23 mouse cellular contexts compared by ENCODE assay signal in the genomic region with DNA sequence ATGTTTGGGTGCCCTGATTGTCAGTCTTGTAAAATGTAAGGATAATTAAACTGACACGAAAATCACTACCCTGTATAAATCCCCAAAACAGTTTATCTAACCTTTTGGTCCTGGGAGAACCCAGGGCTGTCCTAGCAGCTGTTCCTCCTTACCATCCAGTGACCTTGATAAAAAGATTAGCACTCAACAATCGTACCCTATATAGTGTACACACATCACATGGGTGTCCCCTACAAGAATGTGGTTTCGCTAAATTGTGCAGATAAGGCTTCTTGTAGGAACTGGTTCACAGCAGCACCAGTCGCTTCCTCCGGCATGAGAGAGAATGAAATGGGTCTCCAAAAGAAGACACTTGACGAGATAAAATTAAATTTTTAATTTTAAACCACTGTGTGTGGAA. TPM values are rescaled to one million over a fixed set of nuclear protein-coding genes. Genes with fewer than 3 reads are reported as not detected.
DNase-seq lines count a peak whose midpoint lies in the region; ATAC-seq and TF ChIP-seq lines count a peak whose summit lies in the region.
"Had no signal": no experiment of that assay in that cellular context is flagged by ENCODE, and none has a peak within 500 bp of the region (broad histone marks: within the 10 kb centered on the region; RNA-seq: fewer than 3 reads in every experiment).

No protein-coding gene starts in this region.

- no peaks in the 10 kb centered on the region for H3K27me3 ChIP-seq in midbrain, embryonic 11.5 days (ENCODE audit: control insufficient read depth, insufficient read depth, low read length)
- H3K27me3 ChIP-seq in midbrain, embryonic 16.5 days (ENCODE audit: control insufficient read depth, insufficient read depth, low read depth, low read length): no peaks in the 10 kb centered on the region
- H3K27me3 ChIP-seq in midbrain, embryonic 13.5 days: no peaks in the 10 kb centered on the region
- no peaks in the 10 kb centered on the region for H3K27me3 ChIP-seq in midbrain, postnatal 0 days (ENCODE audit: insufficient read depth, low read length)
- H3K27me3 ChIP-seq in kidney, embryonic 15.5 days: no peaks in the 10 kb centered on the region
- H3K27me3 ChIP-seq: CH12.LX; embryonic facial prominence, embryonic 12.5 days; forebrain, embryonic 13.5 days; forebrain, embryonic 15.5 days; Patski had no signal

- peaks cover 10% of the 10 kb centered on the region; the same call in 1 of the 2 replicates for H3K4me1 ChIP-seq in midbrain, embryonic 11.5 days (ENCODE audit: control insufficient read depth, insufficient read depth, low read length)
- peaks cover 22% of the 10 kb centered on the region for H3K4me1 ChIP-seq in midbrain, embryonic 16.5 days (ENCODE audit: control insufficient read depth, insufficient read depth, low read length)
- H3K4me1 ChIP-seq in midbrain, embryonic 13.5 days (replicated peaks): peaks cover 41% of the 10 kb centered on the region
- no peaks in the 10 kb centered on the region; the same call in 1 of the 2 replicates for H3K4me1 ChIP-seq in midbrain, postnatal 0 days (ENCODE audit: insufficient read depth, low read length)
- peaks cover 14% of the 10 kb centered on the region for H3K4me1 ChIP-seq in kidney, embryonic 15.5 days
- H3K4me1 ChIP-seq: forebrain, embryonic 15.5 days had no signal

- whole genome bisulfite sequencing in midbrain, embryonic 11.5 days: 45% methylated on average over 6 of the region's 6 CpGs
- 52% methylated on average over 6 of the region's 6 CpGs for WGBS in midbrain, embryonic 16.5 days
- WGBS in midbrain, embryonic 13.5 days: 52% methylated on average over 6 of the region's 6 CpGs
- WGBS in midbrain, postnatal 0 days: 59% methylated on average over 6 of the region's 6 CpGs
- WGBS in kidney, embryonic 15.5 days: 75% methylated on average over 6 of the region's 6 CpGs

- DNase-seq in midbrain, embryonic 11.5 days (ENCODE audit: low spot score, missing footprints): peak; percentile 82
- no peak for DNase-seq in midbrain, postnatal 0 days (ENCODE audit: low spot score)
- DNase-seq: adrenal gland, adult 8-10 months; adrenal gland, postnatal 14 days; adrenal gland, postnatal 36 days; B cell, adult 2 months; cerebellum, adult 11-12 months; cerebellum, adult 2 months; cerebellum, adult 9-10 months; cerebellum, postnatal 10 days; cerebellum, postnatal 25 days had no signal

- H3K9ac ChIP-seq in midbrain, embryonic 11.5 days (ENCODE audit: low read length): no peak overlapping the region
- no peak overlapping the region for H3K9ac ChIP-seq in midbrain, embryonic 16.5 days (ENCODE audit: low read depth, low read length)
- no peak overlapping the region for H3K9ac ChIP-seq in midbrain, embryonic 13.5 days (replicated peaks)
- no peak overlapping the region for H3K9ac ChIP-seq in midbrain, postnatal 0 days (replicated peaks; ENCODE audit: low read length, poor library complexity, severe bottlenecking)
- H3K9ac ChIP-seq in kidney, embryonic 15.5 days: no peak overlapping the region
- H3K9ac ChIP-seq: embryonic facial prominence, embryonic 12.5 days; forebrain, embryonic 13.5 days; forebrain, embryonic 15.5 days had no signal

- peak; percentile 60; the same call in 1 of the 2 replicates for ATAC-seq in midbrain, embryonic 11.5 days (ENCODE audit: low FRiP score)
- no peak for ATAC-seq in midbrain, embryonic 16.5 days
- no peak for ATAC-seq in midbrain, embryonic 13.5 days
- no peak for ATAC-seq in midbrain, postnatal 0 days (ENCODE audit: low FRiP score)
- no peak for ATAC-seq in kidney, embryonic 15.5 days (replicated peaks; ENCODE audit: low FRiP score)
- ATAC-seq: activated CD4-positive, CD25-positive, alpha-beta regulatory T cell, adult 4 months; CD4-positive, CD25-positive, alpha-beta regulatory T cell, adult 4 months; forebrain, embryonic 13.5 days; forebrain, embryonic 15.5 days; Patski had no signal

- no peak overlapping the region for H3K4me3 ChIP-seq in midbrain, embryonic 11.5 days (ENCODE audit: low read depth, low read length)
- H3K4me3 ChIP-seq in midbrain, embryonic 16.5 days (ENCODE audit: low read depth, low read length): no peak overlapping the region
- no peak overlapping the region for H3K4me3 ChIP-seq in midbrain, embryonic 13.5 days (replicated peaks)
- no peak overlapping the region for H3K4me3 ChIP-seq in midbrain, postnatal 0 days (ENCODE audit: low read depth, low read length)
- no peak overlapping the region for H3K4me3 ChIP-seq in kidney, embryonic 15.5 days (replicated peaks)
- H3K4me3 ChIP-seq: embryonic facial prominence, embryonic 10.5 days; embryonic facial prominence, embryonic 12.5 days; forebrain, embryonic 13.5 days; forebrain, embryonic 15.5 days had no signal

- H3K36me3 ChIP-seq in midbrain, embryonic 11.5 days (ENCODE audit: control insufficient read depth, insufficient read depth, low read length): no peaks in the 10 kb centered on the region
- H3K36me3 ChIP-seq in midbrain, embryonic 16.5 days (ENCODE audit: control insufficient read depth, insufficient read depth, low read length): no peaks in the 10 kb centered on the region
- no peaks in the 10 kb centered on the region for H3K36me3 ChIP-seq in midbrain, embryonic 13.5 days
- H3K36me3 ChIP-seq in midbrain, postnatal 0 days (ENCODE audit: insufficient read depth, low read length): no peaks in the 10 kb centered on the region
- H3K36me3 ChIP-seq in kidney, embryonic 15.5 days: no peaks in the 10 kb centered on the region
- H3K36me3 ChIP-seq: embryonic facial prominence, embryonic 10.5 days; embryonic facial prominence, embryonic 12.5 days; forebrain, embryonic 15.5 days; G1E had no signal

- no peak overlapping the region for H3K4me2 ChIP-seq in midbrain, embryonic 11.5 days
- H3K4me2 ChIP-seq in midbrain, embryonic 16.5 days (ENCODE audit: low read length): no peak overlapping the region
- no peak overlapping the region for H3K4me2 ChIP-seq in midbrain, embryonic 13.5 days (replicated peaks)
- no peak overlapping the region for H3K4me2 ChIP-seq in midbrain, postnatal 0 days (ENCODE audit: low read depth, low read length, poor library complexity, severe bottlenecking)
- H3K4me2 ChIP-seq in kidney, embryonic 15.5 days: no peak overlapping the region
- H3K4me2 ChIP-seq: embryonic facial prominence, embryonic 12.5 days; forebrain, embryonic 13.5 days; forebrain, embryonic 15.5 days had no signal

- H3K9me3 ChIP-seq in midbrain, embryonic 11.5 days (ENCODE audit: control insufficient read depth, low read length): no peaks in the 10 kb centered on the region
- no peaks in the 10 kb centered on the region for H3K9me3 ChIP-seq in midbrain, embryonic 16.5 days (replicated peaks; ENCODE audit: control insufficient read depth, low read length, poor library complexity, severe bottlenecking)
- no peaks in the 10 kb centered on the region for H3K9me3 ChIP-seq in midbrain, embryonic 13.5 days
- no peaks in the 10 kb centered on the region for H3K9me3 ChIP-seq in midbrain, postnatal 0 days (ENCODE audit: low read length)
- H3K9me3 ChIP-seq in kidney, embryonic 15.5 days (replicated peaks): no peaks in the 10 kb centered on the region
- H3K9me3 ChIP-seq: embryonic facial prominence, embryonic 10.5 days; embryonic facial prominence, embryonic 12.5 days; forebrain, embryonic 13.5 days; forebrain, embryonic 15.5 days had no signal

- H3K27ac ChIP-seq in midbrain, embryonic 11.5 days (ENCODE audit: low read depth, low read length): no peak overlapping the region
- no peak overlapping the region for H3K27ac ChIP-seq in midbrain, embryonic 16.5 days (ENCODE audit: low read length)
- 0 out of 2 replicates have a peak overlapping the region, but pooled peaks have one; percentile 26 for H3K27ac ChIP-seq in midbrain, embryonic 13.5 days
- no peak overlapping the region for H3K27ac ChIP-seq in midbrain, postnatal 0 days (ENCODE audit: low read depth, low read length)
- no peak overlapping the region for H3K27ac ChIP-seq in kidney, embryonic 15.5 days
- H3K27ac ChIP-seq: embryonic facial prominence, embryonic 10.5 days; embryonic facial prominence, embryonic 12.5 days; forebrain, embryonic 13.5 days; forebrain, embryonic 15.5 days had no signal

- TF ChIP-seq CTCF in midbrain, postnatal 0 days (IDR thresholded peaks at IDR 0.05): no peak

RNA-seq across cellular contexts. Expression of a gene that starts 53.6 kb away (rescaled TPM):
- polyA plus RNA-seq in midbrain, embryonic 11.5 days (2014; fragmentation: Nextera tagmentation; extraction: Ambion mirVana): 72.5 and 80.5 TPM in 2 replicates
- polyA plus RNA-seq in midbrain, embryonic 16.5 days (2015; fragmentation: Nextera tagmentation; extraction: Ambion mirVana): 55.0 and 59.7 TPM in 2 replicates
- 81.4 and 89.2 TPM in 2 replicates for polyA plus RNA-seq in midbrain, embryonic 13.5 days (2015; fragmentation: Nextera tagmentation; extraction: Ambion mirVana)
- 11.1 and 18.3 TPM in 2 replicates for total RNA-seq in midbrain, postnatal 0 days (2014; rRNA removed)
- 48.1 and 59.5 TPM in 2 replicates for polyA plus RNA-seq in midbrain, postnatal 0 days (2015; fragmentation: Nextera tagmentation; extraction: Ambion mirVana)
- polyA plus RNA-seq in kidney, embryonic 15.5 days (2015; fragmentation: Nextera tagmentation; extraction: Ambion mirVana): 29.9 and 33.7 TPM in 2 replicates
- polyA plus RNA-seq: G1E had no signal
